Mouse (Mus musculus) lung, postnatal 25 days (tissue): ENCODE measurements around the gene Lrtm2.

ENCODE experiments used
- DNase-seq: peaks from one replicate; pipeline ENCODE4 v3.0.0; 2022; ENCODE audit warnings: low spot score

Gene Lrtm2

DNA sequence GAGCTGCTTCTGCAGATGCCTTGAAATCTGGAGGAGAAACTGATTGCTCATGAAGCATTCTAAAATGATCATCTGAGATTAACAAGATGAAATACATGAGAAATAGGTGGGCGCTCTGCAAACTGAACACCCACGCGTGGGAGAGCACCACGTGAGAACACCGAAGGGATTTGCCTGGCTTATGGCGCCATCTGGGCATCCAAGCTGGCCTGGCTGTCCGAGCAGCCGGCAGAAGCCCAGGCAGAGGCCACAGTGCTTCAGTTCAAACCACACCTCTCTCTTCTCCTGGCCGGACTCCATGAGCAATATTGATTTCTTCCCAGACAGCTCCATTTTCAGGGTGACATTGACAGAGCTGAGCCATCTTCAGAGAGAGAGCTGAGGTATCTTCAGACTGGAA, 49.8 kb downstream of the Lrtm2 start:
- DNase-seq: no peak

GRCm38 (mm10) chr6:119276713-119277112, 53.9 kb downstream of the Lrtm2 start:
- no peak for DNase-seq
